Mouse (Mus musculus) MEL (cell line): ENCODE measurements around the gene Atrn. TPM values are rescaled to one million over a fixed set of nuclear protein-coding genes. Genes with fewer than 3 reads are reported as not detected.
"Not testable (repeated sequence)": the region's sequence is repeated elsewhere in the genome, so short reads cannot be mapped to it uniquely, and the experiment has no call there.

ENCODE experiments used
- DNase-seq: peaks from one replicate; pipeline ENCODE4 v3.0.0; 2011; ENCODE audit warnings: low read depth, low spot score
- H3K27ac ChIP-seq: 2 replicates; pipeline ENCODE4 v1.5.1; 2012; ENCODE audit warnings: low read depth, mild to moderate bottlenecking, control low read depth, low read length, moderate library complexity; ENCODE audit not compliant: control insufficient read depth
- H3K27me3 ChIP-seq, 2 experiments: fragments of 150-350 bp in 1 of 2; sonication (generic) in 1 of 2; 2 replicates each; pipeline ENCODE4 v1.6.1; 2012; ENCODE audit warnings: low read length in 2 of 2, mild to moderate bottlenecking in 2 of 2, improper control_type of control experiment in 1 of 2, moderate library complexity in 1 of 2; ENCODE audit not compliant: insufficient read depth in 2 of 2, control insufficient read depth in 1 of 2
- H3K36me3 ChIP-seq, 2 experiments: 2 replicates each; pipeline ENCODE4 v1.6.1; 2012 to 2014; ENCODE audit warnings: low read length in 2 of 2, improper control_type of control experiment in 1 of 2, inconsistent platforms in 1 of 2, mild to moderate bottlenecking in 1 of 2; ENCODE audit not compliant: insufficient read depth in 2 of 2, control insufficient read depth in 1 of 2
- H3K4me1 ChIP-seq, 2 experiments: fragments of 150-350 bp in 1 of 2; sonication (generic) in 1 of 2; 2 replicates each; pipeline ENCODE4 v1.6.1; 2012; ENCODE audit warnings: low read length in 2 of 2, improper control_type of control experiment in 1 of 2, mild to moderate bottlenecking in 1 of 2; ENCODE audit not compliant: insufficient read depth in 2 of 2, control insufficient read depth in 1 of 2
- H3K4me3 ChIP-seq, 2 experiments: fragments of 150-350 bp in 1 of 2; sonication (generic) in 1 of 2; 2 replicates each; pipeline ENCODE4 v1.5.1; 2012; ENCODE audit warnings: low read depth in 2 of 2, low read length in 2 of 2, mild to moderate bottlenecking in 2 of 2, moderate library complexity in 2 of 2, control low read depth in 1 of 2, improper control_type of control experiment in 1 of 2; ENCODE audit not compliant: control insufficient read depth in 1 of 2, insufficient read depth in 1 of 2
- H3K79me2 ChIP-seq: 2 replicates; pipeline ENCODE4 v1.6.1; 2012; ENCODE audit warnings: mild to moderate bottlenecking, low read length, moderate library complexity; ENCODE audit not compliant: control insufficient read depth, poor library complexity, insufficient read depth
- H3K9ac ChIP-seq: 2 replicates; pipeline ENCODE4 v1.6.1; 2012; ENCODE audit warnings: low read depth, mild to moderate bottlenecking, control low read depth, low read length, moderate library complexity; ENCODE audit not compliant: control insufficient read depth, poor library complexity, severe bottlenecking
- H3K9me3 ChIP-seq: fragments of 150-350 bp; sonication (generic); replicated peaks from 2 replicates; pipeline ENCODE4 v1.6.1; 2012; ENCODE audit warnings: mild to moderate bottlenecking, low read length, improper control_type of control experiment, moderate library complexity; ENCODE audit not compliant: insufficient read depth
- E2F4 ChIP-seq: IDR thresholded peaks from 2 replicates; pipeline ENCODE4 v1.6.1; 2011; ENCODE audit warnings: low read depth, low read length, improper control_type of control experiment, borderline replicate concordance
- EP300 ChIP-seq, 2 experiments: IDR thresholded peaks; 2 replicates each; pipeline ENCODE4 v1.6.1; 2011; ENCODE audit warnings: improper control_type of control experiment in 2 of 2, low read length in 2 of 2, low read depth in 1 of 2, mild to moderate bottlenecking in 1 of 2
- ETS1 ChIP-seq: IDR thresholded peaks from 2 replicates; pipeline ENCODE4 v1.6.1; 2012; ENCODE audit warnings: low read depth, mild to moderate bottlenecking, inconsistent platforms, low read length, improper control_type of control experiment, moderate library complexity
- KAT2A ChIP-seq: conservative IDR thresholded peaks from 2 replicates; pipeline ENCODE4 v1.6.1; 2012; ENCODE audit warnings: low read depth, low read length, improper control_type of control experiment, inconsistent platforms
- MAFK ChIP-seq: IDR thresholded peaks from 2 replicates; pipeline ENCODE4 v1.6.1; 2011; ENCODE audit warnings: low read depth, mild to moderate bottlenecking, low read length, improper control_type of control experiment, borderline replicate concordance
- MAZ ChIP-seq: IDR thresholded peaks from 2 replicates; pipeline ENCODE4 v1.6.1; 2012; ENCODE audit warnings: low read depth, mild to moderate bottlenecking, inconsistent platforms, low read length, improper control_type of control experiment
- MYB ChIP-seq: IDR thresholded peaks from 2 replicates; pipeline ENCODE4 v1.6.1; 2011; ENCODE audit warnings: mild to moderate bottlenecking, low read depth, low read length, improper control_type of control experiment
- NRF1 ChIP-seq: IDR thresholded peaks from 2 replicates; pipeline ENCODE4 v1.6.1; 2014; ENCODE audit warnings: low read depth, mild to moderate bottlenecking, inconsistent platforms, low read length, improper control_type of control experiment, moderate library complexity; ENCODE audit not compliant: poor library complexity, insufficient read depth, severe bottlenecking
- POLR2A ChIP-seq, 2 experiments: IDR thresholded peaks; 2 replicates each; pipeline ENCODE4 v1.6.1; 2011 to 2012; ENCODE audit warnings: low read length in 2 of 2, mild to moderate bottlenecking in 2 of 2, control low read depth in 1 of 2, improper control_type of control experiment in 1 of 2, low read depth in 1 of 2, moderate library complexity in 1 of 2; ENCODE audit not compliant: control insufficient read depth in 1 of 2, insufficient read depth in 1 of 2, poor library complexity in 1 of 2
- RAD21 ChIP-seq: IDR thresholded peaks from 2 replicates; pipeline ENCODE4 v1.6.1; 2011; ENCODE audit warnings: mild to moderate bottlenecking, low read depth, low read length, improper control_type of control experiment
- RCOR1 ChIP-seq: IDR thresholded peaks from 2 replicates; pipeline ENCODE4 v1.6.1; 2012; ENCODE audit warnings: low read depth, mild to moderate bottlenecking, inconsistent platforms, low read length, improper control_type of control experiment
- SMC3 ChIP-seq: IDR thresholded peaks from 2 replicates; pipeline ENCODE4 v1.6.1; 2011; ENCODE audit warnings: low read depth, low read length, improper control_type of control experiment
- TAL1 ChIP-seq: IDR thresholded peaks from 2 replicates; pipeline ENCODE4 v1.6.1; 2012; ENCODE audit warnings: mild to moderate bottlenecking, inconsistent platforms, low read length, moderate library complexity, mixed read lengths
- TCF12 ChIP-seq: IDR thresholded peaks from 2 replicates; pipeline ENCODE4 v1.6.1; 2014; ENCODE audit warnings: low read depth, mild to moderate bottlenecking, inconsistent platforms, low read length, improper control_type of control experiment, moderate library complexity
- UBTF ChIP-seq: IDR thresholded peaks from 2 replicates; pipeline ENCODE4 v1.6.1; 2012; ENCODE audit warnings: low read depth, mild to moderate bottlenecking, inconsistent platforms, low read length, improper control_type of control experiment, moderate library complexity, borderline replicate concordance; ENCODE audit not compliant: insufficient read depth
- USF2 ChIP-seq, 2 experiments: IDR thresholded peaks; 2 replicates each; pipeline ENCODE4 v1.6.1; 2011 to 2012; ENCODE audit warnings: improper control_type of control experiment in 2 of 2, low read length in 2 of 2, borderline replicate concordance in 1 of 2, inconsistent platforms in 1 of 2, low read depth in 1 of 2, mild to moderate bottlenecking in 1 of 2; ENCODE audit not compliant: insufficient read depth in 1 of 2
- ZKSCAN1 ChIP-seq: IDR thresholded peaks from 2 replicates; pipeline ENCODE4 v1.6.1; 2012; ENCODE audit warnings: low read depth, mild to moderate bottlenecking, inconsistent platforms, low read length, improper control_type of control experiment, moderate library complexity
- ZNF384 ChIP-seq: IDR thresholded peaks from 2 replicates; pipeline ENCODE4 v1.6.1; 2012; ENCODE audit warnings: low read depth, mild to moderate bottlenecking, inconsistent platforms, low read length, improper control_type of control experiment
- polyA plus RNA-seq, 2 experiments: library from polyadenylated mRNA; stranded (reverse) in 1 of 2; unstranded in 1 of 2; fragments of >175 nt in 1 of 2; fragments of >200 nt in 1 of 2; gene quantifications; 2 replicates each; pipeline versions ENCODE4 v1.2.1 to v1.2.4; 2012; ENCODE audit warnings: low replicate concordance in 2 of 2, low read depth in 1 of 2; ENCODE audit not compliant: insufficient read length in 2 of 2, insufficient read depth in 1 of 2, missing spikeins in 1 of 2
- total RNA-seq: library from RNA; depleted of rRNA; stranded (reverse); fragments of 300-350 nt; gene quantifications from 2 replicates; pipeline ENCODE4 v1.2.3, GENCODE M21; 2012

Atrn gene
- total and polyA plus RNA-seq, 3 experiments, result 6.3 to 28.2 (median 9.2) TPM

GRCm38 (mm10) chr2:131030998-131031397, 124.7 kb downstream of the Atrn start:
- Histone ChIP-seq H3K9ac (no peak overlapping the region), H3K27me3 (no peaks in the 10 kb centered on the region)

GRCm38 (mm10) chr2:131031406-131031805, 125.1 kb downstream of the Atrn start:
- 0 out of 2 replicates have a peak, but pooled peaks have one; percentile 15 for TF ChIP-seq TCF12
- TF ChIP-seq, all 39 proteins: peak for 1; not testable (repeated sequence) for 38
- H3K9ac ChIP-seq, H3K4me1 ChIP-seq, H3K27ac ChIP-seq, H3K79me2 ChIP-seq, H3K4me3 ChIP-seq, H3K27me3 ChIP-seq, H3K36me3 ChIP-seq, H3K9me3 ChIP-seq, DNase-seq: not testable (repeated sequence)

More at GRCm38 (mm10) chr2:131030998-131031397, 124.7 kb downstream of the Atrn start:
- no peaks in the 10 kb centered on the region; a peak in 1 of 4 replicates for H3K36me3 ChIP-seq
- H3K4me1 ChIP-seq, result 0 out of 4 replicates have a peak, but pooled peaks cover 0 to 3% of the 10 kb centered on the region in 2 experiments
- TF ChIP-seq TAL1 (no peak), MYB (no peak), EP300 (IDR thresholded peaks at IDR 0.05; ENCODE audit: low read depth in 1 of 2, low read length in 2 of 2) (no peak), SMC3 (no peak), ZNF384 (no peak), ZKSCAN1 (no peak), ETS1 (no peak), MAFK (no peak), RAD21 (no peak), UBTF (no peak), USF2 (IDR thresholded peaks at IDR 0.05; ENCODE audit: borderline replicate concordance in 1 of 2, insufficient read depth in 1 of 2, low read depth in 1 of 2, low read length in 2 of 2) (no peak), E2F4 (no peak), MAZ (no peak), RCOR1 (no peak), POLR2A (IDR thresholded peaks at IDR 0.05; ENCODE audit: control insufficient read depth in 1 of 2, insufficient read depth in 1 of 2, low read depth in 1 of 2, low read length in 2 of 2, poor library complexity in 1 of 2) (no peak), KAT2A (no peak), TCF12 (no peak), NRF1 (no peak)
- TF ChIP-seq, all 39 proteins: peak for 0
- Histone ChIP-seq H3K4me3 (no peak overlapping the region), H3K79me2 (no peaks in the 10 kb centered on the region), H3K9me3 (no peaks in the 10 kb centered on the region), H3K27ac (no peak overlapping the region)
- no peak for DNase-seq
